Mouse (Mus musculus): ENCODE data around the gene Ddx1. TPM values are rescaled to one million over a fixed set of nuclear protein-coding genes. Genes with fewer than 3 reads are reported as not detected.

Ddx1 gene
- polyA plus RNA-seq, 1 experiment from 2014 or later = 141 TPM

- H3K36me3 ChIP-seq (ENCODE audit: control insufficient read depth, insufficient read depth, low read length) = peaks cover 5% of the 10 kb centered on the region; the same call in 1 of the 2 replicates
- H3K4me1 ChIP-seq (ENCODE audit: control insufficient read depth, insufficient read depth, low read length) = 0 out of 2 replicates have a peak, but pooled peaks cover 5% of the 10 kb centered on the region
- H3K27ac ChIP-seq (ENCODE audit: low read depth, low read length) = peak overlapping the region; percentile 73; the same call in 1 of the 2 replicates
- WGBS = 85% methylated on average over 3 of the region's 3 CpGs
- H3K9ac ChIP-seq (replicated peaks; ENCODE audit: low read depth, low read length) = peak overlapping the region; percentile 79
- peak overlapping the region; percentile 49 for H3K4me2 ChIP-seq (ENCODE audit: low read depth, low read length)
- ATAC-seq (ENCODE audit: low read depth) = peak; percentile 21; the same call in 1 of the 2 replicates
- peak overlapping the region; percentile 75 for H3K4me3 ChIP-seq (ENCODE audit: low read depth, low read length)
- no peaks in the 10 kb centered on the region for H3K27me3 ChIP-seq (ENCODE audit: control insufficient read depth, insufficient read depth, low read length)
- H3K9me3 ChIP-seq (ENCODE audit: control insufficient read depth, low read length) = no peaks in the 10 kb centered on the region
These were observed 533 bp upstream of the Ddx1 start for GRCm38 (mm10) chr12:13249573-13249919.

GRCm38 (mm10) chr12:13242453-13242852 lies 6.6 kb downstream of the Ddx1 start:
- Histone ChIP-seq H3K4me2 (ENCODE audit: low read depth, low read length) (no peak overlapping the region), H3K36me3 (ENCODE audit: control insufficient read depth, insufficient read depth, low read length) (peaks cover 54% of the 10 kb centered on the region), H3K4me1 (ENCODE audit: control insufficient read depth, insufficient read depth, low read length) (no peaks in the 10 kb centered on the region), H3K9me3 (ENCODE audit: control insufficient read depth, low read length) (no peaks in the 10 kb centered on the region), H3K9ac (replicated peaks; ENCODE audit: low read depth, low read length) (no peak overlapping the region), H3K27me3 (ENCODE audit: control insufficient read depth, insufficient read depth, low read length) (no peaks in the 10 kb centered on the region), H3K27ac (ENCODE audit: low read depth, low read length) (no peak overlapping the region), H3K4me3 (ENCODE audit: low read depth, low read length) (no peak overlapping the region)
- no peak for ATAC-seq (ENCODE audit: low read depth)

GRCm38 (mm10) chr12:13218101-13218514 lies 30.9 kb downstream of the Ddx1 start:
- no peak for ATAC-seq (ENCODE audit: low read depth)
- Histone ChIP-seq H3K9me3 (ENCODE audit: control insufficient read depth, low read length) (no peaks in the 10 kb centered on the region), H3K9ac (replicated peaks; ENCODE audit: low read depth, low read length) (no peak overlapping the region), H3K27ac (ENCODE audit: low read depth, low read length) (no peak overlapping the region), H3K36me3 (ENCODE audit: control insufficient read depth, insufficient read depth, low read length) (peaks cover 37% of the 10 kb centered on the region), H3K4me2 (ENCODE audit: low read depth, low read length) (no peak overlapping the region), H3K4me1 (ENCODE audit: control insufficient read depth, insufficient read depth, low read length) (no peaks in the 10 kb centered on the region), H3K4me3 (ENCODE audit: low read depth, low read length) (no peak overlapping the region), H3K27me3 (ENCODE audit: control insufficient read depth, insufficient read depth, low read length) (no peaks in the 10 kb centered on the region)
- 88% methylated on average over 8 of the region's 8 CpGs for WGBS

- no peaks in the 10 kb centered on the region for H3K4me1 ChIP-seq (ENCODE audit: control insufficient read depth, insufficient read depth, low read length)
- H3K27ac ChIP-seq (ENCODE audit: low read depth, low read length) = no peak overlapping the region
- no peaks in the 10 kb centered on the region for H3K27me3 ChIP-seq (ENCODE audit: control insufficient read depth, insufficient read depth, low read length)
- peaks cover 34% of the 10 kb centered on the region for H3K36me3 ChIP-seq (ENCODE audit: control insufficient read depth, insufficient read depth, low read length)
- no peaks in the 10 kb centered on the region for H3K9me3 ChIP-seq (ENCODE audit: control insufficient read depth, low read length)
- no peak for ATAC-seq (ENCODE audit: low read depth)
- H3K4me2 ChIP-seq (ENCODE audit: low read depth, low read length) = no peak overlapping the region
- no peak overlapping the region for H3K4me3 ChIP-seq (ENCODE audit: low read depth, low read length)
- no peak overlapping the region for H3K9ac ChIP-seq (replicated peaks; ENCODE audit: low read depth, low read length)
- WGBS = 66% methylated on average over 3 of the region's 3 CpGs
These were observed 31.4 kb downstream of the Ddx1 start for GRCm38 (mm10) chr12:13217568-13217967.

- Histone ChIP-seq H3K27me3 (ENCODE audit: control insufficient read depth, insufficient read depth, low read length) (no peaks in the 10 kb centered on the region), H3K36me3 (ENCODE audit: control insufficient read depth, insufficient read depth, low read length) (peaks cover 34% of the 10 kb centered on the region), H3K9me3 (ENCODE audit: control insufficient read depth, low read length) (no peaks in the 10 kb centered on the region), H3K27ac (ENCODE audit: low read depth, low read length) (no peak overlapping the region), H3K4me3 (ENCODE audit: low read depth, low read length) (no peak overlapping the region), H3K9ac (replicated peaks; ENCODE audit: low read depth, low read length) (no peak overlapping the region), H3K4me2 (ENCODE audit: low read depth, low read length) (no peak overlapping the region), H3K4me1 (ENCODE audit: control insufficient read depth, insufficient read depth, low read length) (no peaks in the 10 kb centered on the region)
- WGBS = 80% methylated on average over 5 of the region's 5 CpGs
- ATAC-seq (ENCODE audit: low read depth) = no peak
These were observed 32.4 kb downstream of the Ddx1 start for GRCm38 (mm10) chr12:13216501-13217103.

- Histone ChIP-seq H3K9me3 (ENCODE audit: control insufficient read depth, low read length) (no peaks in the 10 kb centered on the region), H3K27ac (ENCODE audit: low read depth, low read length) (no peak overlapping the region), H3K4me2 (ENCODE audit: low read depth, low read length) (no peak overlapping the region), H3K4me3 (ENCODE audit: low read depth, low read length) (no peak overlapping the region), H3K4me1 (ENCODE audit: control insufficient read depth, insufficient read depth, low read length) (no peaks in the 10 kb centered on the region), H3K36me3 (ENCODE audit: control insufficient read depth, insufficient read depth, low read length) (peaks cover 24% of the 10 kb centered on the region), H3K9ac (replicated peaks; ENCODE audit: low read depth, low read length) (no peak overlapping the region), H3K27me3 (ENCODE audit: control insufficient read depth, insufficient read depth, low read length) (no peaks in the 10 kb centered on the region)
- ATAC-seq (ENCODE audit: low read depth) = peak; percentile 94
- 33% methylated on average over 11 of the region's 11 CpGs for WGBS
These were observed 34.4 kb downstream of the Ddx1 start for GRCm38 (mm10) chr12:13214345-13215278.

GRCm38 (mm10) chr12:13211746-13212482 lies 37.1 kb downstream of the Ddx1 start:
- Histone ChIP-seq H3K4me1 (ENCODE audit: control insufficient read depth, insufficient read depth, low read length) (no peaks in the 10 kb centered on the region), H3K4me3 (ENCODE audit: low read depth, low read length) (no peak overlapping the region), H3K27me3 (ENCODE audit: control insufficient read depth, insufficient read depth, low read length) (no peaks in the 10 kb centered on the region), H3K4me2 (ENCODE audit: low read depth, low read length) (no peak overlapping the region), H3K9ac (replicated peaks; ENCODE audit: low read depth, low read length) (no peak overlapping the region), H3K9me3 (ENCODE audit: control insufficient read depth, low read length) (no peaks in the 10 kb centered on the region), H3K36me3 (ENCODE audit: control insufficient read depth, insufficient read depth, low read length) (no peaks in the 10 kb centered on the region), H3K27ac (ENCODE audit: low read depth, low read length) (no peak overlapping the region)
- no peak for ATAC-seq (ENCODE audit: low read depth)
- WGBS = 76% methylated on average over 11 of the region's 11 CpGs

GRCm38 (mm10) chr12:13209692-13210377 lies 39.2 kb downstream of the Ddx1 start:
- Histone ChIP-seq H3K4me1 (ENCODE audit: control insufficient read depth, insufficient read depth, low read length) (no peaks in the 10 kb centered on the region), H3K27me3 (ENCODE audit: control insufficient read depth, insufficient read depth, low read length) (no peaks in the 10 kb centered on the region), H3K27ac (ENCODE audit: low read depth, low read length) (no peak overlapping the region), H3K36me3 (ENCODE audit: control insufficient read depth, insufficient read depth, low read length) (no peaks in the 10 kb centered on the region), H3K9me3 (ENCODE audit: control insufficient read depth, low read length) (no peaks in the 10 kb centered on the region), H3K4me2 (ENCODE audit: low read depth, low read length) (no peak overlapping the region), H3K4me3 (ENCODE audit: low read depth, low read length) (no peak overlapping the region), H3K9ac (replicated peaks; ENCODE audit: low read depth, low read length) (no peak overlapping the region)
- WGBS = 30% methylated on average over 13 of the region's 13 CpGs
- no peak; the same call in 1 of the 2 replicates for ATAC-seq (ENCODE audit: low read depth)
